Mouse (Mus musculus) megakaryocyte, embryonic 14.5 days (primary cell): ENCODE measurements around the gene Vav1.
A peak's percentile ranks its signal among the peaks of the same experiment; 100 is the strongest.

Source experiments
- FLI1 ChIP-seq: IDR thresholded peaks from 2 replicates; pipeline ENCODE4 v1.6.1; 2012; ENCODE audit warnings: low read length, inconsistent platforms, mixed read lengths
- GATA1 ChIP-seq: IDR thresholded peaks from 3 replicates; pipeline ENCODE4 v1.6.1; 2012; ENCODE audit warnings: mixed read lengths, low read length, inconsistent platforms, borderline replicate concordance

DNA sequence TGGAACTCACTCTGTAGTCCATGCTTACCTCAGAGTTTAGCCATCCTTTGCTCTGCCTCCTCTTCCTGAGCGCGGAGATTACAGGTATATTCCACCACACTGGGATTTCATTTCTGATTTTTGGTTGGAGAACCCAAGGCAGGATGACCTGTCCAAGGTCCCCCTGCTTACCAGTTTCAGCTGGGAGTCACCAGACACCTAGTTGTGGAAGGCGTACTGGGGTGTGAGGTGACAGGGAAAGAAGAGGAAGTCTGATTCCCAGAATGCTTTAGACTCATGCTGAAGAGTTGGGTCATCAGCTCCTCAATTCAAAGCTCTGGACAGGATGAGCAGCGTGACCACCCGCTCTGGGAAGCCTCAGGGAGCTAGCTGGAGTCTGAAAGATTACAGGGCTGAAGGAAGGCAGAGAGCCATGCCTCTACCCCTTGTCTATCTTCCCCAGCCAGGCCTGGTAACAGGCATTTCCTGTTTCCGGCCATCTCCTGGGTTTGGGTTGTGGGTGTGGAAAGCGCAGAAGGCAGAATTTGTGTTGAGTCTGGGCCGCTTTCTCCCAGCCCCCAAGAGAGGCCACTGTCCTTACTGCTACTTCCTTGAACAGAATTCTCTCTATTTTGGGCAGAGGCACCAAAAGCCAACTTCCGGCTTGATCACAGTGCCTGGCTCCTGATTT lies 11.2 kb downstream of the Vav1 start:
- TF ChIP-seq GATA1 (peak; percentile 98), FLI1 (peak; percentile 98)
